In the genomic region with DNA sequence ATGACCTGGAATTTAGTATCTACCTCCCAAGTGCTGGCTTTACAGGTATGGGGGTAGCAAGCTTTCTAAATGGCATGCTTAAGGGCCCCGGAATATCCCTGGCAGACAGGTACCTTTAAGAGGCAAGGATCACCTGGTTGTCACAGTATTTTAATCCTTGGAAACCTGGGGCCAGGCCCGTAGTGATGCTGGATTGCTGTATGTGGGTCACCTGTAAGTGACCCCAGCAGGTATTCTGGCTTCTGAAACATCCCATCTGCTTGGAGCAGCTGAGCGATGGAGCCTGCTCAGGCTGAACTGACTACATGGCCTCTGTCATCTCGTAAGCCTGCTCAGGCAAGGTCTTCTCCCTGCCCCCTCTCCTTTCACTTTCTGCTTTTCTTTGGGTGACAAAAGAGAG, we compare ENCODE assay signal across 11 mouse cellular contexts.
"Had no signal": no experiment of that assay in that cellular context is flagged by ENCODE, and none has a peak within 500 bp of the region (broad histone marks: within the 10 kb centered on the region; RNA-seq: fewer than 3 reads in every experiment).

No protein-coding gene starts in this region.

- DNase-seq: kidney, postnatal 10 days; kidney, postnatal 4 days; left cerebral cortex, postnatal 4 days; lung, adult 18-20 months; thymus, postnatal 4 days had no signal

- H3K9me3 ChIP-seq: limb, embryonic 13.5 days; midbrain, embryonic 13.5 days; neural tube, embryonic 12.5 days had no signal

- H3K9ac ChIP-seq: limb, embryonic 13.5 days; liver, embryonic 14.5 days; midbrain, embryonic 13.5 days; neural tube, embryonic 12.5 days had no signal

- H3K27ac ChIP-seq: layer of hippocampus, adult 2 months; limb, embryonic 13.5 days; liver, embryonic 14.5 days; midbrain, embryonic 13.5 days; neural tube, embryonic 12.5 days; stomach, postnatal 0 days had no signal

- ATAC-seq: midbrain, embryonic 13.5 days had no signal

- H3K4me3 ChIP-seq: layer of hippocampus, adult 2 months; limb, embryonic 13.5 days; midbrain, embryonic 13.5 days; neural tube, embryonic 12.5 days had no signal

- H3K4me2 ChIP-seq: limb, embryonic 13.5 days; midbrain, embryonic 13.5 days; neural tube, embryonic 12.5 days had no signal

- H3K36me3 ChIP-seq: limb, embryonic 13.5 days; midbrain, embryonic 13.5 days; neural tube, embryonic 12.5 days had no signal
